Mouse (Mus musculus) liver, embryonic 13.5 days (tissue): ENCODE measurements around the gene Mrpl17. TPM values are rescaled to one million over a fixed set of nuclear protein-coding genes. Genes with fewer than 3 reads are reported as not detected.

ENCODE experiments used
- ATAC-seq: fragments of 200-750 bp; cut with Nextera tagmentation; 2 replicates; pipeline ENCODE4 v1.8.0; 2017; ENCODE audit warnings: low read depth, mild to moderate bottlenecking, moderate number of reproducible peaks, moderate library complexity
- DNase-seq: peaks from one replicate; pipeline ENCODE4 v3.0.0; 2022
- H3K27ac ChIP-seq: fragments of 300-500 bp; sonication (generic); 2 replicates; pipeline ENCODE4 v1.5.1; 2015; ENCODE audit warnings: moderate library complexity, mild to moderate bottlenecking, inconsistent platforms
- H3K27me3 ChIP-seq: fragments of 300-500 bp; sonication (generic); 2 replicates; pipeline ENCODE4 v1.6.1; 2015; ENCODE audit warnings: mild to moderate bottlenecking, inconsistent platforms
- H3K36me3 ChIP-seq: fragments of 300-500 bp; sonication (generic); 2 replicates; pipeline ENCODE4 v1.6.1; 2015; ENCODE audit warnings: mild to moderate bottlenecking, inconsistent platforms
- H3K4me1 ChIP-seq: fragments of 300-500 bp; sonication (generic); replicated peaks from 2 replicates; pipeline ENCODE4 v1.6.1; 2015; ENCODE audit warnings: inconsistent platforms
- H3K4me2 ChIP-seq: fragments of 300-500 bp; sonication (generic); 2 replicates; pipeline ENCODE4 v1.6.1; 2015; ENCODE audit warnings: inconsistent platforms, mild to moderate bottlenecking, moderate library complexity
- H3K4me3 ChIP-seq: fragments of 300-500 bp; sonication (generic); replicated peaks from 2 replicates; pipeline ENCODE4 v1.5.1; 2015; ENCODE audit warnings: mild to moderate bottlenecking, inconsistent platforms
- H3K9ac ChIP-seq: fragments of 300-500 bp; sonication (generic); 2 replicates; pipeline ENCODE4 v1.6.1; 2015; ENCODE audit warnings: mild to moderate bottlenecking, inconsistent platforms
- H3K9me3 ChIP-seq: fragments of 300-500 bp; sonication (generic); replicated peaks from 2 replicates; pipeline ENCODE4 v1.6.1; 2016; ENCODE audit warnings: inconsistent platforms
- WGBS: fragments of 180-500 bp; shearing (Covaris S2); methylation state at CpG from one replicate; pipeline ENCODE4 v1.1.7; 2015; ENCODE audit not compliant: insufficient replicate concordance; 5-methylcytosine and 5-hydroxymethylcytosine counted together
- polyA plus RNA-seq: library from polyadenylated mRNA; unstranded; fragments of >200 nt; fragmentation: Nextera tagmentation; extraction: Ambion mirVana; gene quantifications from 2 replicates; pipeline ENCODE4 v1.2.1, GENCODE M21; 2015

Mrpl17 gene
- polyA plus RNA-seq, 1 experiment from 2014 or later, result 319 TPM

DNA sequence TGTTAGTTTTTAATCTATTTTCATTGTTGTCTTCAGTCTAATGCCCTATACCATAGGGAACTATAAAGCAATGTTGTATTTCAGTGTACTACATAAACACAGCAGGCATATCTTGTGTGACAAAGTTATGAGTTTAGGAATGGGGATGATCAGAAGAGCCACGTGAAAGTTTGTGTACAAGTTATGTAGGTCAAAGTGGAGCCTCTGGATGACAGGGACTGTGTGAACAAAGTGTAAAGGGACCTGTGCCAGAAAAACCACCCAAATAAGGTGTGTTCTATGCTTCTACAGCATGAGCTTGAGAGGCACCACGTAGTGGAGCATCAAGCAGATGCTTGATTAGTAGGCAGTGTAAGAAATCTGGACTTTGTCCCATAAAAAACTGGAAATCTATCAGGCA, 4.2 kb downstream of the Mrpl17 start:
- 48% methylated on average over 2 of the region's 2 CpGs for WGBS
- ATAC-seq, result no peak

GRCm38 (mm10) chr7:105806125-105806524, 4.8 kb downstream of the Mrpl17 start:
- H3K4me1 ChIP-seq, result peaks cover 20% of the 10 kb centered on the region
- no peaks in the 10 kb centered on the region; the same call in 1 of the 2 replicates for H3K27me3 ChIP-seq
- no peak overlapping the region for H3K4me2 ChIP-seq
- peaks cover 27% of the 10 kb centered on the region for H3K36me3 ChIP-seq
- no peak overlapping the region for H3K9ac ChIP-seq
- no peak for DNase-seq
- ATAC-seq, result no peak
- no peak overlapping the region for H3K4me3 ChIP-seq
- 67% methylated on average over 5 of the region's 5 CpGs for WGBS
- no peaks in the 10 kb centered on the region for H3K9me3 ChIP-seq
- H3K27ac ChIP-seq, result no peak overlapping the region

More for the DNA sequence above, 4.2 kb downstream of the Mrpl17 start:
- H3K4me3 ChIP-seq, result no peak overlapping the region
- no peak overlapping the region for H3K4me2 ChIP-seq
- H3K9ac ChIP-seq, result no peak overlapping the region
- no peaks in the 10 kb centered on the region for H3K9me3 ChIP-seq
- no peaks in the 10 kb centered on the region for H3K27me3 ChIP-seq
- peaks cover 24% of the 10 kb centered on the region for H3K4me1 ChIP-seq
- no peak overlapping the region for H3K27ac ChIP-seq
- no peak for DNase-seq
- H3K36me3 ChIP-seq, result peaks cover 27% of the 10 kb centered on the region

GRCm38 (mm10) chr7:105803428-105803827, 7.5 kb downstream of the Mrpl17 start:
- Histone ChIP-seq H3K4me3 (no peak overlapping the region), H3K27ac (no peak overlapping the region), H3K4me1 (peaks cover 1% of the 10 kb centered on the region), H3K9ac (no peak overlapping the region), H3K27me3 (no peaks in the 10 kb centered on the region; the same call in 1 of the 2 replicates), H3K9me3 (no peaks in the 10 kb centered on the region), H3K36me3 (peaks cover 12% of the 10 kb centered on the region), H3K4me2 (no peak overlapping the region)
- DNase-seq, result no peak
- ATAC-seq, result no peak

DNA sequence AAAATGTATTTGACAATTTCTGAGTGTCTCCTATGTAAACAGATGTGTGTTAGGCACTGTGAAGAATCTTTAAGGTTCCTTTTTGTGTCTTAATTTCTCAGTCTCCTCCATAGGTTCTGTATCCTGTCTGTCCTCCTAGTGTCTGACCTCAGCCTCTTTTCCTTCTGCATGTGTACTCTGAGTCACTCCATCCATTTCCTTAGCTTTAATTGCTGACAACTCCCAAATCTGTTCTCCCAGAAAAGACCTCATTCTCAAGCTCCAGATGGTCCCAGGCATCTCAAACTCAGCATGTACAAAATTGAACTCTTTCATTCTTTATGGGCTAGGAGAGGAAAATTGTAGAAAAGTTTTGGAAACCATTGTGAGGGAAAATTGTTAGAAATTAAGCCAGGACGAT, 8.1 kb downstream of the Mrpl17 start:
- no peak overlapping the region for H3K4me3 ChIP-seq
- H3K27ac ChIP-seq, result no peak overlapping the region
- no peak for DNase-seq
- ATAC-seq, result no peak
- no peak overlapping the region for H3K9ac ChIP-seq
- no peak overlapping the region for H3K4me2 ChIP-seq
- H3K27me3 ChIP-seq, result no peaks in the 10 kb centered on the region; the same call in 1 of the 2 replicates
- no peaks in the 10 kb centered on the region for H3K9me3 ChIP-seq
- H3K4me1 ChIP-seq, result no peaks in the 10 kb centered on the region
- 0 out of 2 replicates have a peak, but pooled peaks cover 6% of the 10 kb centered on the region for H3K36me3 ChIP-seq
- WGBS, result 22% methylated on average over 1 of the region's 1 CpGs

DNA sequence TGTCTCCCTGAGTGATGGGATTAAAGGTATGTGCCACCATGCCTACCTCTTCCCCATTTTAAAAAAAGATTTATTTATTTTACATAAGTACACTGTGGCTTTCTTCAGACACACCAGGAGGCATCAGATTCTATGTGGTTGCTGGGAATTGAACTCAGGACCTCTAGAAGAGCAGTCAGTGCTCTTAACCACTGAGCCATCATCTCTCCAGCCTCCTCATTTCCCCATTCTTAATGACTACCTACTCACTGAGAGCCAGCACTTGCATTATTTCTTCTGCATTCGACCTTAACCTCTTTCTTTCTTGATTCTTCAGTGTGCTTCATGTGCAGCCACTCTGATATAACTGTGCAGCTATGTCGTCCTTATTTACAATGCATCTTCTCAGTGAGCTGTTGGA, 8.6 kb downstream of the Mrpl17 start:
- Histone ChIP-seq H3K27me3 (no peaks in the 10 kb centered on the region; the same call in 1 of the 2 replicates), H3K4me2 (no peak overlapping the region), H3K4me3 (no peak overlapping the region), H3K36me3 (0 out of 2 replicates have a peak, but pooled peaks cover 1% of the 10 kb centered on the region), H3K27ac (no peak overlapping the region), H3K4me1 (no peaks in the 10 kb centered on the region), H3K9me3 (no peaks in the 10 kb centered on the region), H3K9ac (no peak overlapping the region)
- 22% methylated on average over 2 of the region's 2 CpGs for WGBS
- ATAC-seq (no peak), DNase-seq (no peak)

DNA sequence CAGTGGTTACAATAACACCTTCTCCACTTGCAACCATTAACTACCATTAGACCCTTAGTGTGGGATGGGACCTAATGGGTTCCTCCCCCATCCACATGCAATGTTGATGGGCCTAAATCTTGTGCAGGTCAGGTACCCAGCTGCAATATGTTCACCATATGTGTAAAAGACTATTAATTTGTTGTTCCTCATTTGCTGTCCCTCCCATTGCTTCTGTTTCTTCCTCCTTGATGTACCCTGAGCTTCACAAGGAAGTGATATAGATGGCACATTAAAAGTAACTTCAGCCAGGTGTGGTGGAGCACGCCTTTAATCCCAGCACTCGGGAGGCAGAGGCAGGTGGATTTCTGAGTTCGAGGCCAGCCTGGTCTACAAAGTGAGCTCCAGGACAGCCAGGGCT, 13.9 kb downstream of the Mrpl17 start:
- no peak overlapping the region for H3K27ac ChIP-seq
- no peaks in the 10 kb centered on the region for H3K9me3 ChIP-seq
- H3K27me3 ChIP-seq, result peaks cover 3% of the 10 kb centered on the region
- no peak overlapping the region for H3K4me2 ChIP-seq
- H3K36me3 ChIP-seq, result no peaks in the 10 kb centered on the region
- ATAC-seq (no peak), DNase-seq (no peak)
- no peak overlapping the region for H3K4me3 ChIP-seq
- no peaks in the 10 kb centered on the region for H3K4me1 ChIP-seq
- 55% methylated on average over 3 of the region's 3 CpGs for WGBS
- no peak overlapping the region for H3K9ac ChIP-seq

GRCm38 (mm10) chr7:105795759-105796366, 15.0 kb downstream of the Mrpl17 start:
- no peak overlapping the region for H3K27ac ChIP-seq
- H3K9me3 ChIP-seq, result no peaks in the 10 kb centered on the region
- no peaks in the 10 kb centered on the region for H3K4me1 ChIP-seq
- no peak overlapping the region for H3K4me2 ChIP-seq
- 26% methylated on average over 7 of the region's 7 CpGs for WGBS
- no peaks in the 10 kb centered on the region for H3K36me3 ChIP-seq
- no peak for DNase-seq
- no peak overlapping the region for H3K9ac ChIP-seq
- ATAC-seq, result no peak
- H3K27me3 ChIP-seq, result peaks cover 11% of the 10 kb centered on the region
- H3K4me3 ChIP-seq, result no peak overlapping the region

- Histone ChIP-seq H3K9ac (no peak overlapping the region), H3K36me3 (no peaks in the 10 kb centered on the region), H3K4me1 (no peaks in the 10 kb centered on the region), H3K27ac (no peak overlapping the region), H3K4me2 (no peak overlapping the region), H3K9me3 (no peaks in the 10 kb centered on the region), H3K27me3 (peaks cover 32% of the 10 kb centered on the region), H3K4me3 (no peak overlapping the region)
- WGBS, result 78% methylated on average over 7 of the region's 7 CpGs
- no peak for DNase-seq
- ATAC-seq, result no peak
Measured at GRCm38 (mm10) chr7:105793701-105794100, 17.2 kb downstream of the Mrpl17 start.

- Histone ChIP-seq H3K4me2 (no peak overlapping the region), H3K27me3 (peaks cover 57% of the 10 kb centered on the region), H3K9ac (no peak overlapping the region), H3K4me3 (no peak overlapping the region), H3K9me3 (no peaks in the 10 kb centered on the region), H3K36me3 (no peaks in the 10 kb centered on the region), H3K4me1 (no peaks in the 10 kb centered on the region), H3K27ac (no peak overlapping the region)
- WGBS, result 54% methylated on average over 1 of the region's 1 CpGs
- no peak for DNase-seq
- no peak for ATAC-seq
Measured at GRCm38 (mm10) chr7:105791147-105791546, 19.8 kb downstream of the Mrpl17 start.

- peak within 1 kb of the TSS; percentile 63 for H3K9ac ChIP-seq
Measured at GRCm38 (mm10) chr7:105787285-105788140, 23.4 kb downstream of the Mrpl17 start, which contains the start of gene Dchs1. Dchs1 (minus strand) TSS chr7:105787654.

DNA sequence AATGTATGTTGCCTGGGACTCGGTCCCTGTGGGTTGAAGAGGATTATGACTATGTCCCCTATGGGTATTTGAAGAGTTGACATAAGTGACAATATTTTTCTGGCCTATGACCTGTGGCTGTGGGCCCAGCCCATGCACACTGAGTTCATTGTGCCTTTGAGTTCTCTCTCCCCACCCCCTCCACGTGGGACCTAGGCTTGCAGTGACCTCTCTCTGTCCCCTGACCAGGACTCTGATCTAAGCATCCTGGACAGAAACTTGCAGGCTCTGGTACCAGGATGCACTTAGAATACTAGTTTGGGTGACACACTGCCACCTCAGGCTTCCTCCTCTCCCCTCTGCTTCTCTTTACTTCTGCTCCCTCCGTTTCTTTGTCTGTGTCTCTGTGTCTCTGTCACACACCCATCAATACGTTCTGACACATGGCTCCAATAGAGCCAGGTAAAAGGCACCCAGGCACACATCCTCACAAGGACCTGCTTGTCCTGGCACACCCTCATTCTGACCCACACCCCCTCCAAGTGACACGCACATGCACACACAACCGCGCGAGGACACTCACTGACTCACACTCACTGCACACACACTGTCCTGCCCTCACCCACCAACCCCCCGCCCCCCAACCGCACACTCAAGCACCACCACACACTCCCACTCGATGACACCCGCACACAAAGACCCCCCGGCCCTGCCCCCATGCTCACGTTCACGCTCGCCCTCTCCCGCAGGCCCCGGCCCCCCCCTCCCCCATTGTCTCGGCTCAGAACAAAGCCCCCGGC, 24.2 kb downstream of the Mrpl17 start:
- DNase-seq, result no peak
- WGBS, result 15% methylated on average over 20 of the region's 20 CpGs
- H3K36me3 ChIP-seq, result no peaks in the 10 kb centered on the region
- peak; percentile 20; the same call in 1 of the 2 replicates for ATAC-seq
- H3K4me3 ChIP-seq, result peak overlapping the region; percentile 52
- peak overlapping the region; percentile 52 for H3K4me2 ChIP-seq
- H3K27me3 ChIP-seq, result peaks cover 89% of the 10 kb centered on the region
- no peaks in the 10 kb centered on the region for H3K9me3 ChIP-seq
- H3K9ac ChIP-seq, result peak overlapping the region; percentile 63
- H3K4me1 ChIP-seq, result no peaks in the 10 kb centered on the region
- H3K27ac ChIP-seq, result no peak overlapping the region

More at GRCm38 (mm10) chr7:105787285-105788140, 23.4 kb downstream of the Mrpl17 start, which contains the start of gene Dchs1:
- no peaks in the 10 kb centered on the region for H3K36me3 ChIP-seq
- DNase-seq (no peak), ATAC-seq (peak; percentile 45)
- H3K4me2 ChIP-seq, result peak within 1 kb of the TSS; percentile 52
- H3K27ac ChIP-seq, result no peak within 1 kb of the TSS; the same call in 1 of the 2 replicates
- H3K4me3 ChIP-seq, result peak within 1 kb of the TSS; percentile 52
- H3K27me3 ChIP-seq, result peaks cover 90% of the 10 kb centered on the region
- H3K9me3 ChIP-seq, result no peaks in the 10 kb centered on the region
- under 1% methylated on average over 55 of the region's 97 CpGs for WGBS
- H3K4me1 ChIP-seq, result no peaks in the 10 kb centered on the region
